Mouse (Mus musculus): ENCODE measurements around the gene Mrpl2. TPM values are rescaled to one million over a fixed set of nuclear protein-coding genes. Genes with fewer than 3 reads are reported as not detected.

The Mrpl2 gene
- polyA plus RNA-seq, 1 experiment from 2014 or later = 74.9 TPM

GRCm38 (mm10) chr17:46611316-46611715 lies 34.7 kb upstream of the Mrpl2 start:
- H3K4me3 ChIP-seq (replicated peaks; ENCODE audit: low read length) = no peak overlapping the region
- no peak overlapping the region for H3K4me2 ChIP-seq (ENCODE audit: low read length)
- H3K9ac ChIP-seq (replicated peaks; ENCODE audit: low read depth, low read length) = no peak overlapping the region
- ATAC-seq = no peak
- no peaks in the 10 kb centered on the region for H3K9me3 ChIP-seq (ENCODE audit: control insufficient read depth, low read length)
- H3K4me1 ChIP-seq (replicated peaks; ENCODE audit: control insufficient read depth, insufficient read depth, low read length) = peaks cover 14% of the 10 kb centered on the region
- H3K36me3 ChIP-seq (ENCODE audit: control insufficient read depth, insufficient read depth) = no peaks in the 10 kb centered on the region
- 98% methylated on average over 6 of the region's 6 CpGs for WGBS
- no peaks in the 10 kb centered on the region for H3K27me3 ChIP-seq (replicated peaks; ENCODE audit: control insufficient read depth, insufficient read depth, low read length)
- H3K27ac ChIP-seq (ENCODE audit: low read length) = no peak overlapping the region

- H3K27me3 ChIP-seq (replicated peaks; ENCODE audit: control insufficient read depth, insufficient read depth, low read length) = no peaks in the 10 kb centered on the region
- peaks cover 14% of the 10 kb centered on the region for H3K4me1 ChIP-seq (replicated peaks; ENCODE audit: control insufficient read depth, insufficient read depth, low read length)
- ATAC-seq = no peak
- WGBS = 68% methylated on average over 2 of the region's 2 CpGs
- no peak overlapping the region for H3K4me3 ChIP-seq (replicated peaks; ENCODE audit: low read length)
- no peak overlapping the region for H3K9ac ChIP-seq (replicated peaks; ENCODE audit: low read depth, low read length)
- H3K36me3 ChIP-seq (ENCODE audit: control insufficient read depth, insufficient read depth) = no peaks in the 10 kb centered on the region
- H3K4me2 ChIP-seq (ENCODE audit: low read length) = no peak overlapping the region
- no peaks in the 10 kb centered on the region for H3K9me3 ChIP-seq (ENCODE audit: control insufficient read depth, low read length)
- H3K27ac ChIP-seq (ENCODE audit: low read length) = no peak overlapping the region
Measured at GRCm38 (mm10) chr17:46612189-46612588, 33.8 kb upstream of the Mrpl2 start.

- no peak overlapping the region for H3K4me2 ChIP-seq (ENCODE audit: low read length)
- no peaks in the 10 kb centered on the region for H3K36me3 ChIP-seq (ENCODE audit: control insufficient read depth, insufficient read depth)
- H3K4me1 ChIP-seq (replicated peaks; ENCODE audit: control insufficient read depth, insufficient read depth, low read length) = peaks cover 19% of the 10 kb centered on the region
- no peak overlapping the region for H3K27ac ChIP-seq (ENCODE audit: low read length)
- no peak overlapping the region for H3K4me3 ChIP-seq (replicated peaks; ENCODE audit: low read length)
- no peak for ATAC-seq
- no peak overlapping the region for H3K9ac ChIP-seq (replicated peaks; ENCODE audit: low read depth, low read length)
- no peaks in the 10 kb centered on the region for H3K9me3 ChIP-seq (ENCODE audit: control insufficient read depth, low read length)
- 16% methylated on average over 4 of the region's 4 CpGs for WGBS
- no peaks in the 10 kb centered on the region for H3K27me3 ChIP-seq (replicated peaks; ENCODE audit: control insufficient read depth, insufficient read depth, low read length)
Measured at GRCm38 (mm10) chr17:46612820-46613219, 33.2 kb upstream of the Mrpl2 start.

- H3K4me2 ChIP-seq (ENCODE audit: low read length) = no peak overlapping the region
- H3K27me3 ChIP-seq (replicated peaks; ENCODE audit: control insufficient read depth, insufficient read depth, low read length) = no peaks in the 10 kb centered on the region
- H3K4me3 ChIP-seq (replicated peaks; ENCODE audit: low read length) = no peak overlapping the region
- H3K9ac ChIP-seq (replicated peaks; ENCODE audit: low read depth, low read length) = no peak overlapping the region
- WGBS = 22% methylated on average over 3 of the region's 3 CpGs
- ATAC-seq = no peak
- peaks cover 24% of the 10 kb centered on the region for H3K4me1 ChIP-seq (replicated peaks; ENCODE audit: control insufficient read depth, insufficient read depth, low read length)
- no peak overlapping the region for H3K27ac ChIP-seq (ENCODE audit: low read length)
- no peaks in the 10 kb centered on the region for H3K36me3 ChIP-seq (ENCODE audit: control insufficient read depth, insufficient read depth)
- H3K9me3 ChIP-seq (ENCODE audit: control insufficient read depth, low read length) = no peaks in the 10 kb centered on the region
Measured at GRCm38 (mm10) chr17:46613229-46613628, 32.8 kb upstream of the Mrpl2 start.

- 59% methylated on average over 12 of the region's 12 CpGs for WGBS
- no peaks in the 10 kb centered on the region for H3K36me3 ChIP-seq (ENCODE audit: control insufficient read depth, insufficient read depth)
- H3K4me2 ChIP-seq (ENCODE audit: low read length) = peak overlapping the region; percentile 12; the same call in 1 of the 2 replicates
- H3K9me3 ChIP-seq (ENCODE audit: control insufficient read depth, low read length) = no peaks in the 10 kb centered on the region
- no peak overlapping the region for H3K27ac ChIP-seq (ENCODE audit: low read length)
- H3K4me3 ChIP-seq (replicated peaks; ENCODE audit: low read length) = no peak overlapping the region
- ATAC-seq = no peak
- peaks cover 60% of the 10 kb centered on the region for H3K4me1 ChIP-seq (replicated peaks; ENCODE audit: control insufficient read depth, insufficient read depth, low read length)
- H3K27me3 ChIP-seq (replicated peaks; ENCODE audit: control insufficient read depth, insufficient read depth, low read length) = no peaks in the 10 kb centered on the region
- no peak overlapping the region for H3K9ac ChIP-seq (replicated peaks; ENCODE audit: low read depth, low read length)
Measured at GRCm38 (mm10) chr17:46617799-46618198, 28.2 kb upstream of the Mrpl2 start.

- 17% methylated on average over 6 of the region's 6 CpGs for WGBS
- Histone ChIP-seq H3K27me3 (replicated peaks; ENCODE audit: control insufficient read depth, insufficient read depth, low read length) (no peaks in the 10 kb centered on the region), H3K4me1 (replicated peaks; ENCODE audit: control insufficient read depth, insufficient read depth, low read length) (peaks cover 59% of the 10 kb centered on the region), H3K4me2 (ENCODE audit: low read length) (peak overlapping the region; percentile 40), H3K36me3 (ENCODE audit: control insufficient read depth, insufficient read depth) (no peaks in the 10 kb centered on the region), H3K9me3 (ENCODE audit: control insufficient read depth, low read length) (no peaks in the 10 kb centered on the region), H3K9ac (replicated peaks; ENCODE audit: low read depth, low read length) (peak overlapping the region; percentile 54), H3K4me3 (replicated peaks; ENCODE audit: low read length) (no peak overlapping the region), H3K27ac (ENCODE audit: low read length) (peak overlapping the region; percentile 65)
- no peak for ATAC-seq
Measured at GRCm38 (mm10) chr17:46618394-46618768, 27.6 kb upstream of the Mrpl2 start.

- H3K27me3 ChIP-seq (replicated peaks; ENCODE audit: control insufficient read depth, insufficient read depth, low read length) = no peaks in the 10 kb centered on the region
- peak overlapping the region; percentile 54 for H3K9ac ChIP-seq (replicated peaks; ENCODE audit: low read depth, low read length)
- peak; percentile 36 for ATAC-seq
- no peaks in the 10 kb centered on the region for H3K9me3 ChIP-seq (ENCODE audit: control insufficient read depth, low read length)
- H3K4me1 ChIP-seq (replicated peaks; ENCODE audit: control insufficient read depth, insufficient read depth, low read length) = peaks cover 60% of the 10 kb centered on the region
- no peak overlapping the region for H3K4me3 ChIP-seq (replicated peaks; ENCODE audit: low read length)
- H3K27ac ChIP-seq (ENCODE audit: low read length) = peak overlapping the region; percentile 65
- 6% methylated on average over 27 of the region's 27 CpGs for WGBS
- peak overlapping the region; percentile 40 for H3K4me2 ChIP-seq (ENCODE audit: low read length)
- H3K36me3 ChIP-seq (ENCODE audit: control insufficient read depth, insufficient read depth) = no peaks in the 10 kb centered on the region
Measured at GRCm38 (mm10) chr17:46618769-46619682, 27.0 kb upstream of the Mrpl2 start.

- Histone ChIP-seq H3K27ac (ENCODE audit: low read length) (peak overlapping the region; percentile 65; the same call in 1 of the 2 replicates), H3K27me3 (replicated peaks; ENCODE audit: control insufficient read depth, insufficient read depth, low read length) (no peaks in the 10 kb centered on the region), H3K4me1 (replicated peaks; ENCODE audit: control insufficient read depth, insufficient read depth, low read length) (peaks cover 68% of the 10 kb centered on the region), H3K4me3 (replicated peaks; ENCODE audit: low read length) (no peak overlapping the region), H3K9me3 (ENCODE audit: control insufficient read depth, low read length) (no peaks in the 10 kb centered on the region), H3K36me3 (ENCODE audit: control insufficient read depth, insufficient read depth) (no peaks in the 10 kb centered on the region), H3K9ac (replicated peaks; ENCODE audit: low read depth, low read length) (peak overlapping the region; percentile 54), H3K4me2 (ENCODE audit: low read length) (peak overlapping the region; percentile 40)
- no peak for ATAC-seq
- 33% methylated on average over 16 of the region's 16 CpGs for WGBS
Measured at GRCm38 (mm10) chr17:46619683-46620357, 26.2 kb upstream of the Mrpl2 start.

GRCm38 (mm10) chr17:46621324-46621723 lies 24.7 kb upstream of the Mrpl2 start:
- Histone ChIP-seq H3K9me3 (ENCODE audit: control insufficient read depth, low read length) (no peaks in the 10 kb centered on the region), H3K27ac (ENCODE audit: low read length) (peak overlapping the region; percentile 7), H3K9ac (replicated peaks; ENCODE audit: low read depth, low read length) (0 out of 2 replicates have a peak overlapping the region, but pooled peaks have one; percentile 12), H3K36me3 (ENCODE audit: control insufficient read depth, insufficient read depth) (no peaks in the 10 kb centered on the region), H3K4me2 (ENCODE audit: low read length) (peak overlapping the region; percentile 28), H3K4me1 (replicated peaks; ENCODE audit: control insufficient read depth, insufficient read depth, low read length) (peaks cover 69% of the 10 kb centered on the region), H3K27me3 (replicated peaks; ENCODE audit: control insufficient read depth, insufficient read depth, low read length) (no peaks in the 10 kb centered on the region), H3K4me3 (replicated peaks; ENCODE audit: low read length) (no peak overlapping the region)
- ATAC-seq = peak; percentile 19; the same call in 1 of the 2 replicates
- 47% methylated on average over 15 of the region's 15 CpGs for WGBS

Measured in forebrain, embryonic 16.5 days (tissue).